Mouse (Mus musculus) MEL (cell line): ENCODE measurements at regions not wholly inside any gene's neighbourhood (a gene's known extent, or its start where the extent isn't known, plus 50 kb on each side); places are given as distances from the start of the nearest gene placed in this dataset.
A peak's percentile ranks its signal among the peaks of the same experiment; 100 is the strongest.

Source experiments
- DNase-seq: peaks from one replicate; pipeline ENCODE4 v3.0.0; 2011; ENCODE audit warnings: low read depth, low spot score
- H3K27ac ChIP-seq: 2 replicates; pipeline ENCODE4 v1.5.1; 2012; ENCODE audit warnings: low read depth, mild to moderate bottlenecking, control low read depth, low read length, moderate library complexity; ENCODE audit not compliant: control insufficient read depth
- H3K27me3 ChIP-seq, 2 experiments: fragments of 150-350 bp in 1 of 2; sonication (generic) in 1 of 2; 2 replicates each; pipeline ENCODE4 v1.6.1; 2012; ENCODE audit warnings: low read length in 2 of 2, mild to moderate bottlenecking in 2 of 2, improper control_type of control experiment in 1 of 2, moderate library complexity in 1 of 2; ENCODE audit not compliant: insufficient read depth in 2 of 2, control insufficient read depth in 1 of 2
- H3K36me3 ChIP-seq, 2 experiments: 2 replicates each; pipeline ENCODE4 v1.6.1; 2012 to 2014; ENCODE audit warnings: low read length in 2 of 2, improper control_type of control experiment in 1 of 2, inconsistent platforms in 1 of 2, mild to moderate bottlenecking in 1 of 2; ENCODE audit not compliant: insufficient read depth in 2 of 2, control insufficient read depth in 1 of 2
- H3K4me1 ChIP-seq, 2 experiments: fragments of 150-350 bp in 1 of 2; sonication (generic) in 1 of 2; 2 replicates each; pipeline ENCODE4 v1.6.1; 2012; ENCODE audit warnings: low read length in 2 of 2, improper control_type of control experiment in 1 of 2, mild to moderate bottlenecking in 1 of 2; ENCODE audit not compliant: insufficient read depth in 2 of 2, control insufficient read depth in 1 of 2
- H3K4me3 ChIP-seq, 2 experiments: fragments of 150-350 bp in 1 of 2; sonication (generic) in 1 of 2; 2 replicates each; pipeline ENCODE4 v1.5.1; 2012; ENCODE audit warnings: low read depth in 2 of 2, low read length in 2 of 2, mild to moderate bottlenecking in 2 of 2, moderate library complexity in 2 of 2, control low read depth in 1 of 2, improper control_type of control experiment in 1 of 2; ENCODE audit not compliant: control insufficient read depth in 1 of 2, insufficient read depth in 1 of 2
- H3K79me2 ChIP-seq: 2 replicates; pipeline ENCODE4 v1.6.1; 2012; ENCODE audit warnings: mild to moderate bottlenecking, low read length, moderate library complexity; ENCODE audit not compliant: control insufficient read depth, poor library complexity, insufficient read depth
- H3K9ac ChIP-seq: 2 replicates; pipeline ENCODE4 v1.6.1; 2012; ENCODE audit warnings: low read depth, mild to moderate bottlenecking, control low read depth, low read length, moderate library complexity; ENCODE audit not compliant: control insufficient read depth, poor library complexity, severe bottlenecking
- H3K9me3 ChIP-seq: fragments of 150-350 bp; sonication (generic); replicated peaks from 2 replicates; pipeline ENCODE4 v1.6.1; 2012; ENCODE audit warnings: mild to moderate bottlenecking, low read length, improper control_type of control experiment, moderate library complexity; ENCODE audit not compliant: insufficient read depth
- CHD1 ChIP-seq: IDR thresholded peaks from 2 replicates; pipeline ENCODE4 v1.6.1; 2012; ENCODE audit warnings: low read depth, mild to moderate bottlenecking, inconsistent platforms, low read length, improper control_type of control experiment
- CTCF ChIP-seq, 3 experiments: IDR thresholded peaks in 2 of 3; conservative IDR thresholded peaks in 1 of 3; 2 replicates each; pipeline ENCODE4 v1.5.1; 2011 to 2012; ENCODE audit warnings: low read length in 3 of 3, low read depth in 2 of 3, mild to moderate bottlenecking in 2 of 3, improper control_type of control experiment in 1 of 3, inconsistent platforms in 1 of 3, mixed read lengths in 1 of 3, moderate library complexity in 1 of 3; ENCODE audit not compliant: control insufficient read depth in 1 of 3, insufficient read depth in 1 of 3, poor library complexity in 1 of 3, severe bottlenecking in 1 of 3
- E2F4 ChIP-seq: IDR thresholded peaks from 2 replicates; pipeline ENCODE4 v1.6.1; 2011; ENCODE audit warnings: low read depth, low read length, improper control_type of control experiment, borderline replicate concordance
- EP300 ChIP-seq, 2 experiments: IDR thresholded peaks; 2 replicates each; pipeline ENCODE4 v1.6.1; 2011; ENCODE audit warnings: improper control_type of control experiment in 2 of 2, low read length in 2 of 2, low read depth in 1 of 2, mild to moderate bottlenecking in 1 of 2
- ETS1 ChIP-seq: IDR thresholded peaks from 2 replicates; pipeline ENCODE4 v1.6.1; 2012; ENCODE audit warnings: low read depth, mild to moderate bottlenecking, inconsistent platforms, low read length, improper control_type of control experiment, moderate library complexity
- GABPA ChIP-seq: IDR thresholded peaks from 2 replicates; pipeline ENCODE4 v1.6.1; 2012; ENCODE audit warnings: low read depth, mild to moderate bottlenecking, inconsistent platforms, low read length, improper control_type of control experiment, moderate library complexity
- GATA1 ChIP-seq: IDR thresholded peaks from 2 replicates; pipeline ENCODE4 v1.6.1; 2011; ENCODE audit warnings: low read depth, low read length, improper control_type of control experiment
- JUND ChIP-seq: IDR thresholded peaks from 2 replicates; pipeline ENCODE4 v1.6.1; 2011; ENCODE audit warnings: low read depth, mild to moderate bottlenecking, improper control_type of control experiment, low read length
- KAT2A ChIP-seq: conservative IDR thresholded peaks from 2 replicates; pipeline ENCODE4 v1.6.1; 2012; ENCODE audit warnings: low read depth, low read length, improper control_type of control experiment, inconsistent platforms
- MAFK ChIP-seq: IDR thresholded peaks from 2 replicates; pipeline ENCODE4 v1.6.1; 2011; ENCODE audit warnings: low read depth, mild to moderate bottlenecking, low read length, improper control_type of control experiment, borderline replicate concordance
- MAZ ChIP-seq: IDR thresholded peaks from 2 replicates; pipeline ENCODE4 v1.6.1; 2012; ENCODE audit warnings: low read depth, mild to moderate bottlenecking, inconsistent platforms, low read length, improper control_type of control experiment
- MEF2A ChIP-seq: IDR thresholded peaks from 2 replicates; pipeline ENCODE4 v1.6.1; 2014; ENCODE audit warnings: low read depth, mild to moderate bottlenecking, inconsistent platforms, low read length, improper control_type of control experiment; ENCODE audit not compliant: poor library complexity, insufficient replicate concordance, severe bottlenecking; ENCODE audit errors: extremely low read depth
- MXI1 ChIP-seq: IDR thresholded peaks from 2 replicates; pipeline ENCODE4 v1.6.1; 2011; ENCODE audit warnings: mild to moderate bottlenecking, low read depth, low read length, improper control_type of control experiment
- NELFE ChIP-seq: IDR thresholded peaks from 2 replicates; pipeline ENCODE4 v1.6.1; 2011; ENCODE audit warnings: low read depth, low read length, improper control_type of control experiment
- NRF1 ChIP-seq: IDR thresholded peaks from 2 replicates; pipeline ENCODE4 v1.6.1; 2014; ENCODE audit warnings: low read depth, mild to moderate bottlenecking, inconsistent platforms, low read length, improper control_type of control experiment, moderate library complexity; ENCODE audit not compliant: poor library complexity, insufficient read depth, severe bottlenecking
- POLR2A ChIP-seq, 2 experiments: IDR thresholded peaks; 2 replicates each; pipeline ENCODE4 v1.6.1; 2011 to 2012; ENCODE audit warnings: low read length in 2 of 2, mild to moderate bottlenecking in 2 of 2, control low read depth in 1 of 2, improper control_type of control experiment in 1 of 2, low read depth in 1 of 2, moderate library complexity in 1 of 2; ENCODE audit not compliant: control insufficient read depth in 1 of 2, insufficient read depth in 1 of 2, poor library complexity in 1 of 2
- POLR2AphosphoS2 ChIP-seq: IDR thresholded peaks from 2 replicates; pipeline ENCODE4 v1.6.1; 2011; ENCODE audit warnings: low read length, improper control_type of control experiment
- POLR2AphosphoS5 ChIP-seq: IDR thresholded peaks from 2 replicates; pipeline ENCODE4 v1.6.1; 2012; ENCODE audit warnings: low read depth, borderline replicate concordance, mild to moderate bottlenecking, inconsistent platforms, low read length, moderate library complexity, mixed read lengths
- RAD21 ChIP-seq: IDR thresholded peaks from 2 replicates; pipeline ENCODE4 v1.6.1; 2011; ENCODE audit warnings: mild to moderate bottlenecking, low read depth, low read length, improper control_type of control experiment
- RCOR1 ChIP-seq: IDR thresholded peaks from 2 replicates; pipeline ENCODE4 v1.6.1; 2012; ENCODE audit warnings: low read depth, mild to moderate bottlenecking, inconsistent platforms, low read length, improper control_type of control experiment
- SMC3 ChIP-seq: IDR thresholded peaks from 2 replicates; pipeline ENCODE4 v1.6.1; 2011; ENCODE audit warnings: low read depth, low read length, improper control_type of control experiment
- TBP ChIP-seq: IDR thresholded peaks from 2 replicates; pipeline ENCODE4 v1.8.0; 2011; ENCODE audit warnings: low read depth, low read length, improper control_type of control experiment
- TCF12 ChIP-seq: IDR thresholded peaks from 2 replicates; pipeline ENCODE4 v1.6.1; 2014; ENCODE audit warnings: low read depth, mild to moderate bottlenecking, inconsistent platforms, low read length, improper control_type of control experiment, moderate library complexity
- USF1 ChIP-seq: IDR thresholded peaks from 2 replicates; pipeline ENCODE4 v1.6.1; 2014; ENCODE audit warnings: low read depth, mild to moderate bottlenecking, inconsistent platforms, low read length, improper control_type of control experiment, moderate library complexity
- ZC3H11A ChIP-seq: IDR thresholded peaks from 2 replicates; pipeline ENCODE4 v1.6.1; 2012; ENCODE audit warnings: low read depth, mild to moderate bottlenecking, inconsistent platforms, low read length, improper control_type of control experiment
- ZKSCAN1 ChIP-seq: IDR thresholded peaks from 2 replicates; pipeline ENCODE4 v1.6.1; 2012; ENCODE audit warnings: low read depth, mild to moderate bottlenecking, inconsistent platforms, low read length, improper control_type of control experiment, moderate library complexity

DNA sequence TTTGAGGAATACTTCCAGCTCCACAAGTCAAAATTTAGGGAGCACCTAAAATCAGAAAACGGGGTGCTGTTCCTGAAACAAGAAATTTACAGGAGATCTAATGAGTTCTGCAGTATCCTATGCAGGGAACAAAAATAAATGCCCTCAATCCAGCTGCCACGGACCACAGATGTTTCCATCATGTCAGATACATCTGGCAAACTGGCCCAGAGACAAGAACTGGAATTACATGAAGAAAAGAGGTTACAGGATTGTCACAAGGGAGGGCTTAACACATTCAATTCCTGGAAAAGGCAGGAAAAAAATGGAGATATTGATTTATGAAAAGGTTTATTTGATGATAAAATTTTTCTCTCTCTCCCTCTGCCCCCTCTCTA lies 62.3 kb upstream of the Fam184a start:
- Histone ChIP-seq H3K79me2 (no peaks in the 10 kb centered on the region), H3K27me3 (peaks cover 0 to 2% of the 10 kb centered on the region in 2 experiments; a peak in 1 of 4 replicates), H3K4me1 (no peaks in the 10 kb centered on the region), H3K9me3 (no peaks in the 10 kb centered on the region), H3K4me3 (no peak overlapping the region), H3K27ac (no peak overlapping the region), H3K36me3 (no peaks in the 10 kb centered on the region), H3K9ac (no peak overlapping the region)
- no peak for DNase-seq
- TF ChIP-seq NRF1 (no peak), MAFK (no peak), NELFE (no peak), ZKSCAN1 (no peak), CHD1 (no peak), ETS1 (no peak), GABPA (no peak), EP300 (IDR thresholded peaks at IDR 0.05; ENCODE audit: low read depth in 1 of 2, low read length in 2 of 2) (no peak), RCOR1 (no peak), USF1 (no peak), CTCF (IDR thresholded peaks at IDR 0.05 in 2 of 3, conservative IDR thresholded peaks at IDR 0.05 in 1 of 3; ENCODE audit: control insufficient read depth in 1 of 3, insufficient read depth in 1 of 3, low read depth in 2 of 3, low read length in 3 of 3, poor library complexity in 1 of 3, severe bottlenecking in 1 of 3) (no peak), MEF2A (no peak), TBP (no peak), TCF12 (no peak), E2F4 (no peak), POLR2AphosphoS5 (no peak)

GRCm38 (mm10) chr10:53812597-53813243 lies 61.8 kb upstream of the Fam184a start:
- H3K36me3 ChIP-seq = no peaks in the 10 kb centered on the region
- H3K27me3 ChIP-seq = peaks cover 0 to 2% of the 10 kb centered on the region in 2 experiments; a peak in 2 of 4 replicates
- H3K9me3 ChIP-seq = no peaks in the 10 kb centered on the region
- H3K4me3 ChIP-seq = no peak overlapping the region
- peak; percentile 65 for DNase-seq
- no peak overlapping the region for H3K9ac ChIP-seq
- no peak for TF ChIP-seq POLR2A (IDR thresholded peaks at IDR 0.05; ENCODE audit: control insufficient read depth in 1 of 2, insufficient read depth in 1 of 2, low read depth in 1 of 2, low read length in 2 of 2, poor library complexity in 1 of 2)
- TF ChIP-seq CTCF (IDR thresholded peaks at IDR 0.05 in 2 of 3, conservative IDR thresholded peaks at IDR 0.05 in 1 of 3; ENCODE audit: control insufficient read depth in 1 of 3, insufficient read depth in 1 of 3, low read depth in 2 of 3, low read length in 3 of 3, poor library complexity in 1 of 3, severe bottlenecking in 1 of 3) = peak in 2 of 3 experiments; percentile 41 to 70; a peak in 4 of 6 replicates
- no peak for TF ChIP-seq MEF2A
- no peak for TF ChIP-seq MAZ
- no peak for TF ChIP-seq JUND
- no peak for TF ChIP-seq GATA1
- peak; percentile 75 for TF ChIP-seq SMC3
- no peak for TF ChIP-seq E2F4
- peak; percentile 76 for TF ChIP-seq RAD21
- TF ChIP-seq MXI1 = no peak
- no peak for TF ChIP-seq MAFK
- no peak for TF ChIP-seq POLR2AphosphoS2
- no peak for TF ChIP-seq KAT2A
- no peak for TF ChIP-seq NELFE
- TF ChIP-seq USF1 = no peak
- TF ChIP-seq ZC3H11A = peak; percentile 63
- TF ChIP-seq EP300 (IDR thresholded peaks at IDR 0.05; ENCODE audit: low read depth in 1 of 2, low read length in 2 of 2) = no peak
- no peak for TF ChIP-seq GABPA
- H3K4me1 ChIP-seq = no peaks in the 10 kb centered on the region
- H3K27ac ChIP-seq = no peak overlapping the region
- H3K79me2 ChIP-seq = no peaks in the 10 kb centered on the region
